In the genomic region with DNA sequence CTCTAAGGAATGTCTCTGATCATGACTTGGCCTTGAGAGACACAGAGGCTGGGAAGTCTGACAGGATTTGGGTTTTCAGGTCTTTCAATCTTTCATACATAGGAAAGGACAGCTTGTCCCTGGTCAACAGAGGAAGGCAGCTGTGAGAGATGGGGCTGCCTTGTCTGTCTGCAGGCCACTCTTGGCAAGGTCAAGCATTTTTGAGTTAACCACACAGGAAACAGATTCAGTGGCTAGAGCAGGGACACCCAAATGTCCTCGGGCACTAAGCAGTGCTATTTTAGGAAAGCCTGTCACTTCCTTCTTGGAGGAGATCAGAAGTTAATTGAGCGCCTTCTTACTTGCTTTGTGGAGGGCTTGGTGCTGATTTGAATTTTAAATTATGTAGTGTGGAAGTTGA, we compare ENCODE assay signal across 16 mouse cellular contexts. TPM values are rescaled to one million over a fixed set of nuclear protein-coding genes. Genes with fewer than 3 reads are reported as not detected.
DNase-seq lines count a peak whose midpoint lies in the region; ATAC-seq and TF ChIP-seq lines count a peak whose summit lies in the region.
"Had no signal": no experiment of that assay in that cellular context is flagged by ENCODE, and none has a peak within 500 bp of the region (broad histone marks: within the 10 kb centered on the region; RNA-seq: fewer than 3 reads in every experiment).

No protein-coding gene starts in this region.

- H3K27me3 ChIP-seq in intestine, embryonic 14.5 days (replicated peaks; ENCODE audit: control insufficient read depth, insufficient read depth, low read length): no peaks in the 10 kb centered on the region
- H3K27me3 ChIP-seq in intestine, postnatal 0 days (replicated peaks; ENCODE audit: control insufficient read depth, insufficient read depth, low read length): no peaks in the 10 kb centered on the region
- no peaks in the 10 kb centered on the region for H3K27me3 ChIP-seq in midbrain, embryonic 11.5 days (ENCODE audit: control insufficient read depth, insufficient read depth, low read length)
- H3K27me3 ChIP-seq: embryonic facial prominence, embryonic 15.5 days; forebrain, embryonic 15.5 days; intestine, embryonic 15.5 days; limb, embryonic 13.5 days; neural tube, embryonic 15.5 days had no signal

- no peak for TF ChIP-seq POLR2A in embryonic fibroblast, embryonic 13.5 days (IDR thresholded peaks at IDR 0.05; ENCODE audit: low read depth, low read length)

- H3K9ac ChIP-seq in intestine, embryonic 14.5 days (ENCODE audit: low read length): no peak overlapping the region
- H3K9ac ChIP-seq in intestine, postnatal 0 days (ENCODE audit: low read depth, low read length): no peak overlapping the region
- no peak overlapping the region for H3K9ac ChIP-seq in midbrain, embryonic 11.5 days (ENCODE audit: low read length)
- H3K9ac ChIP-seq: embryonic facial prominence, embryonic 15.5 days; forebrain, embryonic 15.5 days; intestine, embryonic 15.5 days; limb, embryonic 13.5 days; neural tube, embryonic 15.5 days had no signal

- DNase-seq in intestine, embryonic 14.5 days (ENCODE audit: low spot score): peak; percentile 38
- DNase-seq in lung, postnatal 10 days: peak; percentile 48
- no peak for DNase-seq in lung, postnatal 25 days (ENCODE audit: low spot score)
- DNase-seq in midbrain, embryonic 11.5 days (ENCODE audit: low spot score, missing footprints): no peak
- DNase-seq in right cerebral cortex, postnatal 25 days: no peak
- DNase-seq: cerebellum, adult 11-12 months; gastrocnemius, adult 2 months; spleen, adult 18-20 months had no signal

- no peak overlapping the region for H3K4me3 ChIP-seq in intestine, embryonic 14.5 days (ENCODE audit: low read depth, low read length)
- no peak overlapping the region for H3K4me3 ChIP-seq in intestine, postnatal 0 days (ENCODE audit: low read depth, low read length)
- no peak overlapping the region for H3K4me3 ChIP-seq in embryonic fibroblast, embryonic 13.5 days (ENCODE audit: insufficient read depth, low read length)
- no peak overlapping the region for H3K4me3 ChIP-seq in midbrain, embryonic 11.5 days (ENCODE audit: low read depth, low read length)
- H3K4me3 ChIP-seq: embryonic facial prominence, embryonic 15.5 days; forebrain, embryonic 15.5 days; gastrocnemius, adult 2 months; heart, adult 2 months; intestine, embryonic 15.5 days; limb, embryonic 13.5 days; neural tube, embryonic 15.5 days had no signal

- H3K4me1 ChIP-seq in intestine, embryonic 14.5 days (replicated peaks; ENCODE audit: control insufficient read depth, insufficient read depth, low read length): no peaks in the 10 kb centered on the region
- H3K4me1 ChIP-seq in intestine, postnatal 0 days (replicated peaks; ENCODE audit: control insufficient read depth, insufficient read depth, low read length): no peaks in the 10 kb centered on the region
- peaks cover 6% of the 10 kb centered on the region; the same call in 1 of the 2 replicates for H3K4me1 ChIP-seq in embryonic fibroblast, embryonic 13.5 days (ENCODE audit: control insufficient read depth, insufficient read depth, low read length)
- H3K4me1 ChIP-seq in midbrain, embryonic 11.5 days (ENCODE audit: control insufficient read depth, insufficient read depth, low read length): no peaks in the 10 kb centered on the region
- H3K4me1 ChIP-seq: forebrain, embryonic 15.5 days; limb, embryonic 13.5 days; neural tube, embryonic 15.5 days had no signal

- no peaks in the 10 kb centered on the region for H3K36me3 ChIP-seq in intestine, embryonic 14.5 days (ENCODE audit: control insufficient read depth, insufficient read depth, low read length)
- H3K36me3 ChIP-seq in intestine, postnatal 0 days (ENCODE audit: control insufficient read depth, insufficient read depth): no peaks in the 10 kb centered on the region
- H3K36me3 ChIP-seq in midbrain, embryonic 11.5 days (ENCODE audit: control insufficient read depth, insufficient read depth, low read length): no peaks in the 10 kb centered on the region
- H3K36me3 ChIP-seq: embryonic facial prominence, embryonic 15.5 days; forebrain, embryonic 15.5 days; intestine, embryonic 15.5 days; limb, embryonic 13.5 days; neural tube, embryonic 15.5 days had no signal

- TF ChIP-seq CTCF in intestine, postnatal 0 days (IDR thresholded peaks at IDR 0.05; ENCODE audit: low read depth): no peak
- TF ChIP-seq CTCF in embryonic fibroblast, embryonic 13.5 days (IDR thresholded peaks at IDR 0.05; ENCODE audit: borderline replicate concordance, insufficient read depth, low read length): no peak

- H3K27ac ChIP-seq in intestine, embryonic 14.5 days (ENCODE audit: low read depth): no peak overlapping the region
- H3K27ac ChIP-seq in intestine, postnatal 0 days (ENCODE audit: low read depth, low read length): no peak overlapping the region
- H3K27ac ChIP-seq in embryonic fibroblast, embryonic 13.5 days (ENCODE audit: insufficient read depth, low read length): peak overlapping the region; percentile 7; the same call in 1 of the 2 replicates
- no peak overlapping the region for H3K27ac ChIP-seq in midbrain, embryonic 11.5 days (ENCODE audit: low read depth, low read length)
- H3K27ac ChIP-seq: embryonic facial prominence, embryonic 15.5 days; forebrain, embryonic 15.5 days; gastrocnemius, adult 2 months; heart, adult 2 months; intestine, embryonic 15.5 days; limb, embryonic 13.5 days; neural tube, embryonic 15.5 days had no signal

- no peak for ATAC-seq in intestine, embryonic 14.5 days (replicated peaks; ENCODE audit: low FRiP score, low TSS enrichment, low read depth)
- ATAC-seq in intestine, postnatal 0 days: no peak
- no peak for ATAC-seq in midbrain, embryonic 11.5 days (ENCODE audit: low FRiP score)
- ATAC-seq: forebrain, embryonic 15.5 days; intestine, embryonic 15.5 days had no signal

- no peaks in the 10 kb centered on the region for H3K9me3 ChIP-seq in intestine, embryonic 14.5 days (ENCODE audit: control insufficient read depth, low read length)
- no peaks in the 10 kb centered on the region for H3K9me3 ChIP-seq in intestine, postnatal 0 days (ENCODE audit: control insufficient read depth)
- no peaks in the 10 kb centered on the region for H3K9me3 ChIP-seq in midbrain, embryonic 11.5 days (ENCODE audit: control insufficient read depth, low read length)
- H3K9me3 ChIP-seq: embryonic facial prominence, embryonic 15.5 days; forebrain, embryonic 15.5 days; intestine, embryonic 15.5 days; limb, embryonic 13.5 days; neural tube, embryonic 15.5 days had no signal

- WGBS in intestine, embryonic 14.5 days: 58% methylated on average over 2 of the region's 2 CpGs
- WGBS in intestine, postnatal 0 days: 65% methylated on average over 2 of the region's 2 CpGs
- 77% methylated on average over 2 of the region's 2 CpGs for WGBS in midbrain, embryonic 11.5 days

- H3K4me2 ChIP-seq in intestine, embryonic 14.5 days (ENCODE audit: low read length): no peak overlapping the region
- H3K4me2 ChIP-seq in intestine, postnatal 0 days (replicated peaks; ENCODE audit: low read depth): no peak overlapping the region
- H3K4me2 ChIP-seq in midbrain, embryonic 11.5 days: no peak overlapping the region
- H3K4me2 ChIP-seq: embryonic facial prominence, embryonic 15.5 days; forebrain, embryonic 15.5 days; intestine, embryonic 15.5 days; limb, embryonic 13.5 days; neural tube, embryonic 15.5 days had no signal

RNA-seq across cellular contexts. Expression of a gene that starts 38.9 kb away (rescaled TPM):
- 11.8 and 14.1 TPM in 2 replicates for polyA plus RNA-seq in intestine, embryonic 14.5 days (2014; fragmentation: Nextera tagmentation; extraction: Ambion mirVana)
- polyA plus RNA-seq in intestine, postnatal 0 days (2015; fragmentation: Nextera tagmentation; extraction: Ambion mirVana): 2.3 and 2.8 TPM in 2 replicates
- 18.9 and 23.6 TPM in 2 replicates for polyA plus RNA-seq in embryonic fibroblast, embryonic 13.5 days (2011; ENCODE audit: insufficient read length, low read depth, missing spikeins)
- polyA plus RNA-seq in midbrain, embryonic 11.5 days (2014; fragmentation: Nextera tagmentation; extraction: Ambion mirVana): 31.6 and 35.5 TPM in 2 replicates

Comparison
In these comparisons a context has a peak if more than half of its experiments do, and no peak if none do; other contexts are left out.
1. DNase-seq: peak in intestine, embryonic 14.5 days (single experiment) and lung, postnatal 10 days (single experiment); none in lung, postnatal 25 days (single experiment), midbrain, embryonic 11.5 days (single experiment) and right cerebral cortex, postnatal 25 days (single experiment).